Mouse (Mus musculus): ENCODE measurements around the gene Nfkb1. TPM values are rescaled to one million over a fixed set of nuclear protein-coding genes. Genes with fewer than 3 reads are reported as not detected.

Gene Nfkb1
- polyA plus RNA-seq, 1 experiment from 2014 or later = 12.0 TPM

GRCm38 (mm10) chr3:135682240-135682639 lies 9.1 kb downstream of the Nfkb1 start:
- ATAC-seq (ENCODE audit: insufficient read depth) = no peak
- WGBS (ENCODE audit: insufficient replicate concordance) = 59% methylated on average over 3 of the region's 3 CpGs

DNA sequence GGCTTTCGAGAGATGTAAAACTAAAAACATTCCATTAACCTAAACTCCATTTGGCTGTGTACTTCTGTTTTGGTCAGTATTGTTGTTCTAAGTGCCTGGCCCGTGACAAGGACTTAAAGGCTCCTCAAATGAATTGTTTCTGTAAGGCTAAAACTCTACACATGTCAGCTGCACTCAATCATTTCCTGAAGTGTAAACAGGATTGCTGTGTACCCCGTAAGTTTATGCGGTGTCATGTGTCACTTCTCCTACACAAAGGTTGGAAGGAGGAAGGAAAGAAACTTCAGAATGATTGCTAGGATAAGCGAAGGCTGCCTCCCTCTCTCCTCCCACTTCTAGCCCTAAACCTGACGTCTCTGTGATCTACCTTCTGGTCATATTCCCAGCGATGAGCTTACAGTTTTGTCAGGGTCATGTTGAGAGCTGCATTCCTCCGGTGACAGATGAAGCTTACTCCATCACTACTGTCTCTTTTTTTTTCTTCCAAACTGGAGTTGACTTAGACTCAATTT lies 10.0 kb downstream of the Nfkb1 start:
- Histone ChIP-seq H3K27ac (replicated peaks) (no peak overlapping the region), H3K9me3 (replicated peaks) (no peaks in the 10 kb centered on the region), H3K4me2 (no peak overlapping the region), H3K4me1 (replicated peaks) (peaks cover 39% of the 10 kb centered on the region), H3K4me3 (replicated peaks) (no peak overlapping the region), H3K9ac (no peak overlapping the region), H3K36me3 (replicated peaks) (no peaks in the 10 kb centered on the region), H3K27me3 (no peaks in the 10 kb centered on the region)
- ATAC-seq (ENCODE audit: insufficient read depth) = no peak
- 15% methylated on average over 8 of the region's 8 CpGs for WGBS (ENCODE audit: insufficient replicate concordance)

More at GRCm38 (mm10) chr3:135682240-135682639, 9.1 kb downstream of the Nfkb1 start:
- H3K36me3 ChIP-seq (replicated peaks) = no peaks in the 10 kb centered on the region
- no peak overlapping the region for H3K4me2 ChIP-seq
- no peaks in the 10 kb centered on the region for H3K27me3 ChIP-seq
- no peak overlapping the region for H3K27ac ChIP-seq (replicated peaks)
- no peak overlapping the region for H3K4me3 ChIP-seq (replicated peaks)
- no peak overlapping the region for H3K9ac ChIP-seq
- peaks cover 36% of the 10 kb centered on the region for H3K4me1 ChIP-seq (replicated peaks)
- no peaks in the 10 kb centered on the region for H3K9me3 ChIP-seq (replicated peaks)

GRCm38 (mm10) chr3:135680213-135680843 lies 11.0 kb downstream of the Nfkb1 start:
- no peak; the same call in 1 of the 2 replicates for ATAC-seq (ENCODE audit: insufficient read depth)
- no peak overlapping the region for H3K4me2 ChIP-seq
- H3K27ac ChIP-seq (replicated peaks) = no peak overlapping the region
- no peaks in the 10 kb centered on the region for H3K9me3 ChIP-seq (replicated peaks)
- 59% methylated on average over 6 of the region's 6 CpGs for WGBS (ENCODE audit: insufficient replicate concordance)
- no peak overlapping the region for H3K9ac ChIP-seq
- no peaks in the 10 kb centered on the region for H3K36me3 ChIP-seq (replicated peaks)
- no peaks in the 10 kb centered on the region for H3K27me3 ChIP-seq
- peaks cover 44% of the 10 kb centered on the region for H3K4me1 ChIP-seq (replicated peaks)
- no peak overlapping the region for H3K4me3 ChIP-seq (replicated peaks)

DNA sequence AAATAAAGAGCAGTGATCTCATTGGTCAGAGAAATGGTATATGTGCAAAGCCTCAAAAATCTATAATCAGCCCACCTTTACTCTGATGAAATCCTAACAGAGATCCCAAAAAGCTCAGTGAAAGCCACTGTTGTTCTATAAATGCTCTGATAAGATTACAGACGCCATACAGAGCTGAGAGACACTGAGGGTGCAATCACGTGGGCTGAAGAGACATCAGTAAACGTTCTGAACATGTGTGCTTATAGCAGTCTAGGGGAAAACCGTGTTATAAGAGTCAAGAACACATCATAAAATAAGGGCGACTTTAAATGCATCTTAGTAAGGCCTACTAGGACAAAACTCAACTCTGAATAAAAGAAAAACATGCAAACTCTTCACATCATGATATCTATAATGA lies 14.3 kb downstream of the Nfkb1 start:
- H3K9ac ChIP-seq = no peak overlapping the region
- WGBS (ENCODE audit: insufficient replicate concordance) = 22% methylated on average over 5 of the region's 5 CpGs

GRCm38 (mm10) chr3:135676364-135676763 lies 15.0 kb downstream of the Nfkb1 start:
- H3K4me1 ChIP-seq (replicated peaks) = peaks cover 35% of the 10 kb centered on the region
- ATAC-seq (ENCODE audit: insufficient read depth) = no peak
- H3K36me3 ChIP-seq (replicated peaks) = no peaks in the 10 kb centered on the region
- H3K9ac ChIP-seq = no peak overlapping the region
- no peak overlapping the region for H3K27ac ChIP-seq (replicated peaks)
- no peak overlapping the region for H3K4me2 ChIP-seq
- H3K27me3 ChIP-seq = no peaks in the 10 kb centered on the region
- no peaks in the 10 kb centered on the region for H3K9me3 ChIP-seq (replicated peaks)
- WGBS (ENCODE audit: insufficient replicate concordance) = 63% methylated on average over 2 of the region's 2 CpGs
- no peak overlapping the region for H3K4me3 ChIP-seq (replicated peaks)

More for the DNA sequence above, 14.3 kb downstream of the Nfkb1 start:
- Histone ChIP-seq H3K27ac (replicated peaks) (no peak overlapping the region), H3K9me3 (replicated peaks) (no peaks in the 10 kb centered on the region), H3K36me3 (replicated peaks) (no peaks in the 10 kb centered on the region), H3K4me2 (no peak overlapping the region), H3K27me3 (no peaks in the 10 kb centered on the region), H3K4me1 (replicated peaks) (peaks cover 41% of the 10 kb centered on the region), H3K4me3 (replicated peaks) (no peak overlapping the region)
- no peak for ATAC-seq (ENCODE audit: insufficient read depth)

GRCm38 (mm10) chr3:135675480-135675879 lies 15.9 kb downstream of the Nfkb1 start:
- Histone ChIP-seq H3K4me3 (replicated peaks) (no peak overlapping the region), H3K36me3 (replicated peaks) (no peaks in the 10 kb centered on the region), H3K9ac (no peak overlapping the region), H3K9me3 (replicated peaks) (no peaks in the 10 kb centered on the region), H3K4me2 (no peak overlapping the region), H3K27me3 (no peaks in the 10 kb centered on the region), H3K27ac (replicated peaks) (no peak overlapping the region), H3K4me1 (replicated peaks) (peaks cover 26% of the 10 kb centered on the region)
- ATAC-seq (ENCODE audit: insufficient read depth) = no peak
- WGBS (ENCODE audit: insufficient replicate concordance) = 59% methylated on average over 5 of the region's 5 CpGs

DNA sequence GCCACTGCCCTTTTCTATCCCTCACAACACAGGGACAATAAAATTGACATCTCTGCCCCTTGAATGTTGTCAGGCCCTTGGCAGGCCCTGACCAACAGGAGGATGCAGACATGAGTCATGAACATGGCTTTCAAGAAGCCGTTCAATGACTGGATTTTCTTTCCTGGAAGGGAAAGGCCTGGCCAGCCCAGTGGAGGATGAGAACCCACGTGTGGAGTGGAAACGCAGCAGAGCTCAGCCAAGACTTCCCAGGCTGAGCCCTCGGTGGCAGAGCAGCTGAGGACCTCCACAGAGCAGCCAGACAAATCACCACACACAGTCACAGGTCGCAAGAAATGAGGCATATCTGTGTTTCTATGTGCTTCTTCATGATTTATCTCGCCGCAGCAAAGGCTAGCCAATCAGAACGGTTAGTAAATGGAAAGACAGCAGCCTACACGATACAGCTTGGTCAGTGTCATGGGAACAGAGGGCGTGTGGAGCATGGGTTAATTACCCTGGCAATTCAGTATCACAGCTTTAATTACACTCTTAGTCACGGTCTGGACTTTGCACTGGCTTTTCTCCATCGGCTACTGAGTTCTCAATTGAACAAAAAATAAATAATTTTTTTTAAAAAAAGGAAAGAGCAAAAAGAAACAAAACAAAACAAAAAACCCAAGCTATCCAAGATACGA lies 16.5 kb downstream of the Nfkb1 start:
- H3K4me1 ChIP-seq (replicated peaks) = peaks cover 22% of the 10 kb centered on the region; the same call in 1 of the 2 replicates
- no peak overlapping the region for H3K9ac ChIP-seq
- H3K4me3 ChIP-seq (replicated peaks) = no peak overlapping the region
- ATAC-seq (ENCODE audit: insufficient read depth) = no peak
- H3K27me3 ChIP-seq = no peaks in the 10 kb centered on the region
- no peaks in the 10 kb centered on the region for H3K9me3 ChIP-seq (replicated peaks)
- no peak overlapping the region for H3K27ac ChIP-seq (replicated peaks)
- no peak overlapping the region for H3K4me2 ChIP-seq
- WGBS (ENCODE audit: insufficient replicate concordance) = 54% methylated on average over 13 of the region's 13 CpGs
- no peaks in the 10 kb centered on the region for H3K36me3 ChIP-seq (replicated peaks)

GRCm38 (mm10) chr3:135673695-135674094 lies 17.7 kb downstream of the Nfkb1 start:
- Histone ChIP-seq H3K36me3 (replicated peaks) (no peaks in the 10 kb centered on the region), H3K4me3 (replicated peaks) (no peak overlapping the region), H3K4me2 (no peak overlapping the region), H3K4me1 (replicated peaks) (peaks cover 22% of the 10 kb centered on the region; the same call in 1 of the 2 replicates), H3K9ac (no peak overlapping the region), H3K27me3 (no peaks in the 10 kb centered on the region), H3K9me3 (replicated peaks) (no peaks in the 10 kb centered on the region), H3K27ac (replicated peaks) (no peak overlapping the region)
- WGBS (ENCODE audit: insufficient replicate concordance) = 41% methylated on average over 7 of the region's 7 CpGs
- ATAC-seq (ENCODE audit: insufficient read depth) = no peak

GRCm38 (mm10) chr3:135673041-135673440 lies 18.3 kb downstream of the Nfkb1 start:
- Histone ChIP-seq H3K27ac (replicated peaks) (no peak overlapping the region), H3K36me3 (replicated peaks) (no peaks in the 10 kb centered on the region), H3K4me3 (replicated peaks) (no peak overlapping the region), H3K4me1 (replicated peaks) (peaks cover 22% of the 10 kb centered on the region; the same call in 1 of the 2 replicates), H3K9me3 (replicated peaks) (no peaks in the 10 kb centered on the region), H3K4me2 (no peak overlapping the region), H3K27me3 (no peaks in the 10 kb centered on the region), H3K9ac (no peak overlapping the region)
- ATAC-seq (ENCODE audit: insufficient read depth) = no peak
- 71% methylated on average over 4 of the region's 4 CpGs for WGBS (ENCODE audit: insufficient replicate concordance)

DNA sequence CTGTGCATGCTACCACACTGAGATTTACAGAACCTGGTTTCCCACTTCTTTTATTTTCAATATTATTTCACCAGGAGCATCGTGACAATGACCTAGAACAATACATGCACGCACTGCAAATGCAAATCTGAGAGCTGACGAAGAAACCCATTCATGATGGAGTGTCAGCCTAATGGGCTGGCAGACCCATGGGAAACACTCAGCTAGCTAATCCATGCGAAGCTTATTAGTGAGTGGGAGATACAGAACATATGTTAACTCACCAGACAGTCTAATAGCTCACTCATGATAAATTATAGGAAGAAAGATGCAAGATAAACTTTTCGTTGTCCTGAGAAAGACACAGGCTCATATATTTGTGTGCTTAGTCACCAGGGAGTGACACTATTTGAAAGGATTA lies 19.2 kb downstream of the Nfkb1 start:
- Histone ChIP-seq H3K27me3 (no peaks in the 10 kb centered on the region), H3K9ac (no peak overlapping the region), H3K4me1 (replicated peaks) (peaks cover 19% of the 10 kb centered on the region; the same call in 1 of the 2 replicates), H3K9me3 (replicated peaks) (no peaks in the 10 kb centered on the region), H3K4me3 (replicated peaks) (no peak overlapping the region), H3K4me2 (no peak overlapping the region), H3K27ac (replicated peaks) (no peak overlapping the region), H3K36me3 (replicated peaks) (0 out of 2 replicates have a peak, but pooled peaks cover 5% of the 10 kb centered on the region)
- no peak for ATAC-seq (ENCODE audit: insufficient read depth)
- 62% methylated on average over 5 of the region's 5 CpGs for WGBS (ENCODE audit: insufficient replicate concordance)

DNA sequence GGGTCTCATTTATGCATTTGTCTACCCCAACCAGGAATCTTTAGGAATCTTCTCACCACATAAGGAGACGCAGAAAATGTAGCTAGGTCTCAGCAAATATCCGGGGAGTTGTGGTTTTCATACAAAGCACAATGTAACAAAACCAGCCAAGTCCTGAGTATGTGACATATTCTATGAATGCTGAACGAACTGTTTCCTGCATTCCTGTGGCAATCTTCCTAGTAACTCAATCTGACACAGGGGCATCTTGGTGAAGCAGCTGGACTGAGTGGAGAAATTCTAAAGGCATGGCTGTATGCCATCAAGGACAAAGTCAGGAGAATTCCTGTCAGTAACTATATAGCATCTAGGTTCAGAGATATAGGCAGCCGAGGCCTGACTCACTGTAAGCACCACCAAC lies 20.5 kb downstream of the Nfkb1 start:
- WGBS (ENCODE audit: insufficient replicate concordance) = 59% methylated on average over 4 of the region's 4 CpGs
- Histone ChIP-seq H3K27me3 (no peaks in the 10 kb centered on the region), H3K4me2 (no peak overlapping the region), H3K9me3 (replicated peaks) (no peaks in the 10 kb centered on the region), H3K27ac (replicated peaks) (no peak overlapping the region), H3K4me3 (replicated peaks) (no peak overlapping the region), H3K4me1 (replicated peaks) (peaks cover 14% of the 10 kb centered on the region; the same call in 1 of the 2 replicates), H3K9ac (no peak overlapping the region), H3K36me3 (replicated peaks) (0 out of 2 replicates have a peak, but pooled peaks cover 9% of the 10 kb centered on the region)
- no peak for ATAC-seq (ENCODE audit: insufficient read depth)
